Mouse (Mus musculus) brain, embryonic 14.5 days (tissue): Measurements from ENCODE around the gene Kidins220.

ENCODE experiments used
- CTCF ChIP-seq: fragments of 200-500 bp; IDR thresholded peaks from 2 replicates; pipeline ENCODE4 v1.5.1; 2012; ENCODE audit warnings: inconsistent platforms, mild to moderate bottlenecking, moderate library complexity, borderline replicate concordance; ENCODE audit not compliant: insufficient read depth, insufficient read length; ENCODE audit errors: extremely low read depth
- POLR2A ChIP-seq: fragments of 200-500 bp; IDR thresholded peaks from 2 replicates; pipeline ENCODE4 v1.6.1; 2012; ENCODE audit warnings: mild to moderate bottlenecking, inconsistent platforms, borderline replicate concordance; ENCODE audit not compliant: poor library complexity, insufficient read depth, insufficient read length, severe bottlenecking; ENCODE audit errors: extremely low read depth

DNA sequence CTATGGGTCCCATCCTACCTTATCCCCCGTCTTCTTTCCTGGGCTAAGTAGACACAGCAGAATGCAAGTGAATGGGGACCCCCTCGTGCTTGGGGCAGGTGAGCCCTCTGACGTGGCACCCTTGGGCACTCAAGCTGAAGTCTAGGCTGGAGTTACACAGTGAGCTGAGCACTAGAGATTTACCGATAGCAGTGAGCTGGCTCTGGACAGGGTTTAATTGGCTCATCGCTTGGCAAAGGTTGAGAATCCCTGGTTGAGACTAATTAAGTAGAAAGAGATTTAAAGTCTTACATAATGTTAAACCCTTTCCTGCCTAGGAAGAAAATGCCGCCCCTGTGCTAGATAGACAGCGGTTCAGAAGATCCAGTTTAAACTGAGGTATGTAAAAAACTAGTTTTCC is 86.2 kb downstream of the Kidins220 start:
- no peak for TF ChIP-seq POLR2A
- TF ChIP-seq CTCF = no peak
